Mouse (Mus musculus) B cell, adult 62 days (primary cell): Measurements from ENCODE around the gene Adra2c. TPM values are rescaled to one million over a fixed set of nuclear protein-coding genes. Genes with fewer than 3 reads are reported as not detected.

Experiments
- total RNA-seq: library from RNA; stranded (reverse); gene quantifications from 4 replicates; pipeline ENCODE4 v1.2.4, GENCODE M21; 2023

Adra2c gene
- not detected in 4 replicates for total RNA-seq

GRCm38 (mm10) chr5:35278019-35278418, at the start of gene Adra2c:
TSS of gene Adra2c (plus strand) at chr5:35278319.

Other genes with a start within 250 kb of the Adra2c start
- 1.4 to 1.8 TPM in 2 of 4 replicates, not detected in the others for gene Hgfac, start 236.8 kb upstream of the Adra2c start, total RNA-seq
- gene Dok7, start 221.6 kb upstream of the Adra2c start, total RNA-seq: not detected in 4 replicates
- gene Lrpap1, start 172.6 kb upstream of the Adra2c start, total RNA-seq: 39.3 to 43.8 TPM (median 41.0 TPM) in 4 replicates
- not detected in 4 replicates for gene Hmx1, start 110.8 kb downstream of the Adra2c start, total RNA-seq
- gene Cpz, start 247.4 kb downstream of the Adra2c start, total RNA-seq: not detected in 4 replicates